Mouse (Mus musculus) heart, embryonic 15.5 days (tissue): Measurements from ENCODE around the gene Phf23. TPM values are rescaled to one million over a fixed set of nuclear protein-coding genes. Genes with fewer than 3 reads are reported as not detected.
A peak's percentile ranks its signal among the peaks of the same experiment; 100 is the strongest.

Experiments
- ATAC-seq: fragments of 200-750 bp; cut with Nextera tagmentation; replicated peaks from 2 replicates; pipeline ENCODE4 v1.8.0; 2017; ENCODE audit warnings: low read depth, moderate TSS enrichment; ENCODE audit not compliant: insufficient number of reproducible peaks, insufficient read depth, low FRiP score
- H3K27ac ChIP-seq: fragments of 300-500 bp; sonication (generic); 2 replicates; pipeline ENCODE4 v1.5.1; 2015; ENCODE audit warnings: mild to moderate bottlenecking, inconsistent platforms
- H3K27me3 ChIP-seq: fragments of 300-500 bp; sonication (generic); 2 replicates; pipeline ENCODE4 v1.6.1; 2015; ENCODE audit warnings: inconsistent platforms
- H3K36me3 ChIP-seq: fragments of 300-500 bp; sonication (generic); 2 replicates; pipeline ENCODE4 v1.6.1; 2015; ENCODE audit warnings: mild to moderate bottlenecking, inconsistent platforms
- H3K4me1 ChIP-seq: fragments of 300-500 bp; sonication (generic); replicated peaks from 2 replicates; pipeline ENCODE4 v1.6.1; 2015; ENCODE audit warnings: inconsistent platforms
- H3K4me2 ChIP-seq: fragments of 300-500 bp; sonication (generic); 2 replicates; pipeline ENCODE4 v1.6.1; 2015; ENCODE audit warnings: inconsistent platforms, mild to moderate bottlenecking, moderate library complexity
- H3K4me3 ChIP-seq: fragments of 300-500 bp; sonication (generic); 2 replicates; pipeline ENCODE4 v1.5.1; 2015; ENCODE audit warnings: mild to moderate bottlenecking, inconsistent platforms
- H3K9ac ChIP-seq: fragments of 300-500 bp; sonication (generic); 2 replicates; pipeline ENCODE4 v1.6.1; 2015; ENCODE audit warnings: mild to moderate bottlenecking, inconsistent platforms
- H3K9me3 ChIP-seq: fragments of 300-500 bp; sonication (generic); replicated peaks from 2 replicates; pipeline ENCODE4 v1.6.1; 2016; ENCODE audit warnings: inconsistent platforms
- WGBS: fragments of 180-500 bp; shearing (Covaris S2); methylation state at CpG from one replicate; pipeline ENCODE4 v1.1.7; 2015; ENCODE audit warnings: mixed read lengths; 5-methylcytosine and 5-hydroxymethylcytosine counted together
- polyA plus RNA-seq: library from polyadenylated mRNA; unstranded; fragments of >200 nt; fragmentation: Nextera tagmentation; extraction: Ambion mirVana; gene quantifications from 2 replicates; pipeline ENCODE4 v1.2.1, GENCODE M21; 2015

Phf23 gene
- polyA plus RNA-seq, 1 experiment from 2014 or later = 38.4 TPM

- Histone ChIP-seq H3K36me3 (peaks cover 18% of the 10 kb centered on the region), H3K27ac (no peak overlapping the region)
- 47% methylated on average over 7 of the region's 7 CpGs for WGBS
Observed at GRCm38 (mm10) chr11:70017199-70017767, 21.7 kb downstream of the Phf23 start.

GRCm38 (mm10) chr11:70018131-70018990, 22.8 kb downstream of the Phf23 start:
- H3K27ac ChIP-seq = peak overlapping the region; percentile 82
- H3K27me3 ChIP-seq = no peaks in the 10 kb centered on the region
- peaks cover 60% of the 10 kb centered on the region for H3K4me1 ChIP-seq
- H3K4me3 ChIP-seq = peak overlapping the region; percentile 61
- H3K9ac ChIP-seq = peak overlapping the region; percentile 73
- WGBS = under 1% methylated on average over 23 of the region's 25 CpGs
- peak overlapping the region; percentile 95 for H3K4me2 ChIP-seq
- no peaks in the 10 kb centered on the region for H3K9me3 ChIP-seq
- peaks cover 7% of the 10 kb centered on the region; the same call in 1 of the 2 replicates for H3K36me3 ChIP-seq
- ATAC-seq = no peak

More at GRCm38 (mm10) chr11:70017199-70017767, 21.7 kb downstream of the Phf23 start:
- Histone ChIP-seq H3K4me3 (no peak overlapping the region), H3K9ac (peak overlapping the region; percentile 19; the same call in 1 of the 2 replicates), H3K4me2 (peak overlapping the region; percentile 95; the same call in 1 of the 2 replicates), H3K27me3 (no peaks in the 10 kb centered on the region), H3K4me1 (peaks cover 59% of the 10 kb centered on the region), H3K9me3 (no peaks in the 10 kb centered on the region)
- no peak for ATAC-seq

- Histone ChIP-seq H3K9ac (no peak overlapping the region), H3K4me1 (peaks cover 58% of the 10 kb centered on the region), H3K4me2 (peak overlapping the region; percentile 95), H3K4me3 (peak overlapping the region; percentile 61), H3K36me3 (no peaks in the 10 kb centered on the region), H3K27ac (peak overlapping the region; percentile 82), H3K9me3 (no peaks in the 10 kb centered on the region), H3K27me3 (no peaks in the 10 kb centered on the region)
- WGBS = 6% methylated on average over 2 of the region's 2 CpGs
- ATAC-seq = no peak
Observed at GRCm38 (mm10) chr11:70019495-70020021, 24.0 kb downstream of the Phf23 start.

GRCm38 (mm10) chr11:70020022-70020631, 24.6 kb downstream of the Phf23 start:
- H3K4me2 ChIP-seq = peak overlapping the region; percentile 95
- no peak for ATAC-seq
- H3K9ac ChIP-seq = no peak overlapping the region; the same call in 1 of the 2 replicates
- H3K27ac ChIP-seq = peak overlapping the region; percentile 82
- H3K4me1 ChIP-seq = peaks cover 56% of the 10 kb centered on the region
- no peaks in the 10 kb centered on the region for H3K27me3 ChIP-seq
- H3K9me3 ChIP-seq = no peaks in the 10 kb centered on the region
- H3K36me3 ChIP-seq = no peaks in the 10 kb centered on the region
- peak overlapping the region; percentile 61 for H3K4me3 ChIP-seq
- 17% methylated on average over 8 of the region's 8 CpGs for WGBS

GRCm38 (mm10) chr11:70020731-70021263, 25.2 kb downstream of the Phf23 start:
- peak overlapping the region; percentile 95 for H3K4me2 ChIP-seq
- WGBS = under 1% methylated on average over 8 of the region's 8 CpGs
- peaks cover 56% of the 10 kb centered on the region for H3K4me1 ChIP-seq
- peak; percentile 85 for ATAC-seq
- peak overlapping the region; percentile 61 for H3K4me3 ChIP-seq
- H3K36me3 ChIP-seq = no peaks in the 10 kb centered on the region
- H3K9me3 ChIP-seq = no peaks in the 10 kb centered on the region
- no peaks in the 10 kb centered on the region for H3K27me3 ChIP-seq
- peak overlapping the region; percentile 82 for H3K27ac ChIP-seq
- H3K9ac ChIP-seq = peak overlapping the region; percentile 39

- Histone ChIP-seq H3K27ac (peak overlapping the region; percentile 82), H3K36me3 (no peaks in the 10 kb centered on the region), H3K9ac (peak overlapping the region; percentile 39), H3K4me1 (peaks cover 63% of the 10 kb centered on the region), H3K27me3 (no peaks in the 10 kb centered on the region), H3K4me2 (peak overlapping the region; percentile 95), H3K4me3 (peak overlapping the region; percentile 61), H3K9me3 (no peaks in the 10 kb centered on the region)
- WGBS = 3% methylated on average over 40 of the region's 40 CpGs
- ATAC-seq = peak; percentile 69
Observed at GRCm38 (mm10) chr11:70021264-70022132, 25.9 kb downstream of the Phf23 start.

- Histone ChIP-seq H3K36me3 (no peaks in the 10 kb centered on the region), H3K4me3 (peak overlapping the region; percentile 43), H3K4me1 (peaks cover 69% of the 10 kb centered on the region), H3K27me3 (no peaks in the 10 kb centered on the region), H3K9ac (peak overlapping the region; percentile 28; the same call in 1 of the 2 replicates), H3K4me2 (peak overlapping the region; percentile 67), H3K27ac (no peak overlapping the region), H3K9me3 (no peaks in the 10 kb centered on the region)
- ATAC-seq = no peak
- WGBS = 5% methylated on average over 29 of the region's 29 CpGs
Observed at GRCm38 (mm10) chr11:70023481-70024150, 28.0 kb downstream of the Phf23 start.

- Histone ChIP-seq H3K27ac (no peak overlapping the region), H3K36me3 (no peaks in the 10 kb centered on the region), H3K27me3 (no peaks in the 10 kb centered on the region), H3K4me1 (peaks cover 70% of the 10 kb centered on the region), H3K4me2 (peak overlapping the region; percentile 67), H3K4me3 (peak overlapping the region; percentile 43), H3K9ac (peak overlapping the region; percentile 28; the same call in 1 of the 2 replicates), H3K9me3 (no peaks in the 10 kb centered on the region)
- ATAC-seq = no peak
- 19% methylated on average over 6 of the region's 6 CpGs for WGBS
Observed at GRCm38 (mm10) chr11:70024151-70024514, 28.6 kb downstream of the Phf23 start.

- H3K9ac ChIP-seq = no peak overlapping the region
- H3K9me3 ChIP-seq = no peaks in the 10 kb centered on the region
- H3K4me2 ChIP-seq = peak overlapping the region; percentile 54
- H3K27ac ChIP-seq = peak overlapping the region; percentile 62
- peak; percentile 54 for ATAC-seq
- no peaks in the 10 kb centered on the region for H3K27me3 ChIP-seq
- 7% methylated on average over 18 of the region's 19 CpGs for WGBS
- H3K4me3 ChIP-seq = peak overlapping the region; percentile 40
- peaks cover 8% of the 10 kb centered on the region for H3K36me3 ChIP-seq
- H3K4me1 ChIP-seq = peaks cover 55% of the 10 kb centered on the region
Observed at GRCm38 (mm10) chr11:70026689-70027088, 31.1 kb downstream of the Phf23 start.

GRCm38 (mm10) chr11:70027397-70027796, 31.8 kb downstream of the Phf23 start:
- H3K27me3 ChIP-seq = no peaks in the 10 kb centered on the region
- peaks cover 12% of the 10 kb centered on the region for H3K36me3 ChIP-seq
- peaks cover 55% of the 10 kb centered on the region for H3K4me1 ChIP-seq
- peak overlapping the region; percentile 40 for H3K4me3 ChIP-seq
- 35% methylated on average over 9 of the region's 9 CpGs for WGBS
- H3K9me3 ChIP-seq = no peaks in the 10 kb centered on the region
- peak overlapping the region; percentile 62; the same call in 1 of the 2 replicates for H3K27ac ChIP-seq
- no peak for ATAC-seq
- H3K9ac ChIP-seq = peak overlapping the region; percentile 17; the same call in 1 of the 2 replicates
- peak overlapping the region; percentile 54 for H3K4me2 ChIP-seq
